Mouse (Mus musculus) urinary bladder, postnatal 14 days (tissue): ENCODE data around the gene Sh2d3c.

Experiments
- DNase-seq: peaks from one replicate; pipeline ENCODE4 v3.0.0; 2021; ENCODE audit warnings: low spot score

Gene Sh2d3c

DNA sequence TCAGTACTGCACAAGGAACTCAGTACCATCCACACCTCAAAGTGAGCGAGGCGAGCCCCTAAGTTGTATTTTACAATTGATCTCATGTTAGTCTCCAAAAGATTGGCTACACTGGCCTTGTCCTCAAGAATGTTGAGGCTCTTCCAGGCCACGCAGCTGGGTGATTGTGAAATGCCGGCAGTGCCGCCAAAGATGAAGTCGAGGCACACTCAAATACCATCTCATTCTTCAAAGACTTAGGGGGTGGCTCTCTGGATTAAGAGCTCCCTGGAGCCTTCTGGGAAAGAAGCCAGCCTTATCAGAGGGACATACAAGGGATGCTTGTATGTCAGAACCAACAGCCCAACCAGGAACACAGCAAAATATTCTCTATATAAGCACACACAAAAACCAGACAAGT is 70.4 kb downstream of the Sh2d3c start:
- DNase-seq, result peak; percentile 54

DNA sequence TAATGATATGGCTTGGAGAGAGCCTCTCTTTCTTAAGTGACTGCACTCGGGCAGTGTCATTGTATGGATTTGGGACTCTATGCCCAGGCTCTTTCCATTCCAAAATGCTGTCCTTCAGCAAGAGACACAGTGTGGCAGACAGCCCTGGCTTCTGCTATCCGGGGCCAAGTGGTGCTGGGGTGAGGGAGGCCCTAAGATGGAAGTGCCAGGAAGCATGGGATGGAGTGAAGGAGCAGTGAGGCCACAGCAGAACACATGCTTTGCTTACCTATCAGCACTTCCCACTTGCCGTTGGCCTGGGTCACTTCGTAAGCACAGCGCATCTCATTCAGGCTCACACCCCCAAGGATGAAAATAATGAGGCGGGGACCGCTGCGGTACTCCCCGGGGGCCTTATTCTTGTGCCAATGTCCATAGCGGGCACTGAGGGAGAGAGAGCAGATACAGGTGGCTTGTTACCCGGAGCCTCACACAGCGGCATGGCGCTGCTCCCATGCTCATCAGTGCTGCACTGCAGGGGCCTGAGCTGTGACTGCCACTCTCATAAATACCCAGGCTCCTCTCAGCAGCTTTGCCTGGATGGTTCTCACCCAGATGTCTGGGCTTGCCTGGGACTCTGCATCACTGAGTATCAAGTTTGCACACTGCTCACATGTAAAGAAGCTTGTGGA is 75.0 kb downstream of the Sh2d3c start:
- no peak for DNase-seq

DNA sequence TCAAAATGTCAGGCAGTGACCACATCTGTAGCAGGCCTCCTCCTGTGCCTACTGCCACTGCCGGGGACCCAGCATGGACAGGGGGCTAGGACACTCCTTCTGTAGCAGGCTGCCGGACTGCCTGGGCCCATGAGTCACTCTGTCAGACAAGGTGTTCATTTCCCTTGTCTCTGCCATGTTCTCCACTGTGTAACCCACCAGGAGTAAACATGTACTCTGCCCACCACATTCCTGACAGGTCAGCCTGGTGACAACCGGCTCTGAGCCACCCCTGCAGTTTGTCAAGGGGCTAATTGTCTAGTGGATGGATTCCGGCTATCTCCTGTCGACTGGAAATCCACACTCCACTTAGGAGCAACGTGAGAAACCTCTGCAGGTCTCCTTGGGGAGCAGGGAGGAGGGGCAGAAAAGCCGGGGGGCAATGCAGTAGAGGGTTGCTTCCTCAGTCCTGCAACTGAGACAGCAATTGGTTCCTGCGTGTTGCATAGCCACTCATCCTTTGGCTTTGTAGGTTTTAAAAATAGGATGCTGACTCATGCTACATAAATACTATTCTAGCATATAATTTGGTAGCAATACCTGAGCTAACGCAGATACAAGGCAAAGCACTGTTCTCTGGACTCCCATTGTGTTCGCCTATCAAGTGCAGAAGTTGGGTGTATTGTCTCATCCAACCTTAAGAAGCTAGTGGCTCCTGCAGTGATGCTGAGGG is 77.6 kb downstream of the Sh2d3c start:
- no peak for DNase-seq
